Mouse (Mus musculus): ENCODE results near the gene Eif4ebp2.
"Not testable (repeated sequence)": the region's sequence is repeated elsewhere in the genome, so short reads cannot be mapped to it uniquely, and the experiment has no call there.

Eif4ebp2 gene

DNA sequence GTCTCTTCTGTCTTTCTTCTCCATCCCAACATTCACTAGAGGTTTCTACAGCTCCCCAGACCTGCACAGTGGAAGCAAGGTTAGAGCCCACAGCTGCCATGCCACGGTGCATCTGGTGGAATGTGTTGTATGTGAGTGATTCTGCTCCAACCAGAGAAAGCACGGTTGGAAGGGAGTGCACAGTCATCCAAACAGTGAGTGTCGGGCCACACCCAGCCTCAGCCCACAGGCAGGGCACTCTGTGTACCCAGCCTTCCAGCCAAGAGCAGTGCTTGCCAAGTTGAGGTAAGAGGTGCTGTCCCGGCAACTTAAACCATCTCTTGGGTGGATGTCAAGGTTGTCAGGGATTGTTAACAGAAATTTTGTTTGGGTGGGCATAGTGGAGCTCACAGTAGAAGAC is 12.5 kb upstream of the Eif4ebp2 start:
- peak; percentile 71 for DNase-seq

DNA sequence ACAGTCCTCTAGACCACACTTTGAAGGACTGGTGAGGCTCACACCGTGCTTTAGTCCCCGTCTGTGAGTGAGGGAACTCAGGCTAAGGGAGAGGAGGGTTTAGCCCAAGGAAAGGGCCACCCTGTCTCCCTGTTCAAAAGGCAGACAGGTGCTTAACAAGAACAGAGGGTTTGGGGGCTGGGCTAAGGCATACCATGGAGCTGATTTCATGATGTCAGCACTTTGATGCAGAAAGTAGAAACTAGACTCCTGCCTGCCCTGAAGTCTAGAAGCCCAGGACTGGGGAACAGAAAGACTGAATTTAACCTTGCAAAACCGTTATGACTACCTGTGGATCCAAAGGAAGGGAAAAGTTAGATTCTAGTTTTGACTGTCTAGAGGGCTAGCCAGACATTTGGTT is 4.7 kb upstream of the Eif4ebp2 start:
- no peak for DNase-seq

DNA sequence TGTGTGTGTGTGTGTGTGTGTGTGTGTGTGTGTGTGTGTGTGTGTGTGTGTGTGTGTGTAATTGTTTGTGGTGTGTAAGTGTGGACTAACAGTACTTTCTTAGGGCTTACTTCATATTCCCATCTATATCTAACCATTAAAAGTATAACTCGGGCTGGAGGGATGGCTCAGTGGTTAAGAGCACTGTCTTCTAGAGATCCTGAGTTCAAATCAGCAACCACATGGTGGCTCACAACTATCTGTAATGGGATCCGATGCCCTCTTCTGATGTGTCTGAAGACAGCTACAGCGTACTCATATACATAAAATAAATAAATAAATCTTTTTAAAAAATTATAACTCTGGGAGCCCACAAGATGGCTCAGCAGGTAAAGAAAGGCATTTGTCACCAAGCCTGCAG is 710 bp upstream of the Eif4ebp2 start:
- DNase-seq = not testable (repeated sequence)

DNA sequence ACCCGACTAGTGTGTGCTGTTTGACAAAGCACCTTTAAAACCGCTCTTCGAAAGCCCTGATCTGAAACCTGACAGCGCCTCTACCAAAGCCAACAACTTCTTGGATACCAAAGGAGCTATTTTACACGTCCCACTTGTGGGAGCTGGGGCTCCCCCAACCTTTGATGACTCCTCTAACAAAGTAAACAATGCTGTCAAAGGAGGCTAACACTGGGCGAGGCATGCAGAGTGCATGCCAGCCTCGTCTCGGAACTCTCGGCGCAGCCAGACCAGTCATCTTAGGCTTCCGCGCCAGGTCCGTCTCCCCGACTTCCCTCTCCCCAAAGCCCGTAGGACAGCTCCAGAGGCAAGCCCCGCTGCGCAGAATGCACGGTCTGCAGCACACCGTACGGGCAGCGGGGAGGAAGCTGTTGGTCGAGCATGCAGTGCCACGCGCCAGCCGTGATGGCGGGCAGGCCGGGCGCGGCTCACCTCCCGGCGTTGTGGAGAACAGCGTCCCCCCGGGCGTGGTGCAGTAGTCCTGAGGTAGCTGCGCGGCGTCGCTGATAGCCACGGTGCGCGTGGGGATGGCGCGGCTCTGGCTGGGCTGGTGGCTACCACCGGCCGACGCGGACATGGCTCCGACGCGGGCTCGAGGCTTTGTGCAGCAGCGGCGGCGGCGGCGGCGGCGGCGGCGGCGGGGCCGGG is 387 bp downstream of the Eif4ebp2 start:
- DNase-seq = peak; percentile 63

DNA sequence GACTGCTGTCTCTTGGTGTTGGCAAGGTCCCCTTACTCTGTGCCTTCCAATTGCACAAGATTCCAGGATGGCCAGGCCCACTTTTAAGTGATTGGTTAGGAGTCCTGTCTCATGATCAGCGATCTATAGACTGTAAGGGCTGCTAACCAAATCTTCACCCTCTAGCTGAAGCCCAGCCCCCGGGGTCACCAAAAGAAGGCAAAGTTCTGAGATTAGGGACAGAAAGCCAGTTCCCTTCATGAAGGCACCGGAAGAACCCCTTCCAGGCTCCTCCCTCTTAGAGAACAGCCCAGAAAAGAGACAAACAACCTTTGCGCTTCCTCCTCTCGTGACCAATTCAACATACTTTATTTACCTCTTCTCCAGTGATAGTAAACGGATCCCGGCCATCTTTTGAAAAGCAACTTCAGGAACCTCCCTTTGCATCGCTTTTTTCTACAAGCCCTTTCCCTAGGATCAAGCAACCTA is 964 bp downstream of the Eif4ebp2 start:
- peak; percentile 69 for DNase-seq

DNA sequence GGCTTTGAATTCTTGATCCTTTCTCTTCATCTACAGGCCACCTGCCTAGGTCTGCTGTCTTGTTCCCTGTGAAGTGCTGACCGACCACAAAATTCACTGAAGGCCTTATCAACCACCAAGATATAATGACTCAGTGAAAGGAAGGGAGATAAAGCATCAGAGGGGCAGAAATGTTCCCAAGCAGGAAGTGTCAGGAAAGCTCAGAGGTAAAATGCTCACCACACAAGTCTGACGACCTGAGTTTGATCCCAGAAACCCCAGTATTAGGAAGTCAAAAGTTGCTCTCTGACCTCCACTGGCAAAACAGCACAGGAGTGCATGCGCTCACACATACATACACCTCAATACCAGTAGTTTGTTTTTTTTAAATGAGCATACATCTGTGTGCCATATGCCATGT is 3.6 kb downstream of the Eif4ebp2 start:
- DNase-seq = no peak

DNA sequence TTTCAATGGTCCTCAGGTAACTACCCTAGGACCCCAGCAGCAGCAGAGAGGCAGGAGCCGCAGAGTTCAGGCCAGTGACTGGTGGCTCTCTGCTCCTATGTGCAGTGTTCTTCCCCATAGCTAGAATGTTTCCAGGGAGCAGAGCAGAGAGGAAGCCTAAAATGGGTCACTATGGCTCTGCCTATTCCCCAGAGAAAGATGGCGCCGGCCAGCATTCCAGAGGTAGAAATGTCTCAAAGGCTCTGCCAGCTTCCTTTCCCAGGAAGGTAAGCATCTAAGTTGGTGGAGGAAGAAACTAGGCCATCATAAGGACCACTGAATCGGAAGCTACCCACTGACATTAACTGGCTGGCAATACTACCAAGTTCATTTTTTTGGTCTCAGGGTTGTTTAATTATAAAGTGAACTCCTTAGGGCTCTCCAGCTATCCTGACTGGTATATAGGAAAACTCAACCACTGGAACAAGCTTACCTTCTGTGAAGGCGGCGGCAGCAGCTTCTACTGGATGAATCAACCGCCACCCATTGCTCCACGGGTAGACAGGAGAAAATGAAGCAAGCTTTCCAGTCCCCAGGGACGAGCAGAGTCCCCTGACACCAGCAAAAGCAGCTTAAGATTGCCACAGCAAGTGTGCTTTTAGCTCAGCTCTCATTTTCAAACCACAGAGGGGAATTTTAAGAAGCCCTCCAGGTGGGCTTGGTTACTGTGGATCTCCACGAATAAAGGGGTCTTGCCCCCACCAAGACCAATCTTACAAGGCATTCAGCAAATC is 4.7 kb downstream of the Eif4ebp2 start:
- no peak for DNase-seq

DNA sequence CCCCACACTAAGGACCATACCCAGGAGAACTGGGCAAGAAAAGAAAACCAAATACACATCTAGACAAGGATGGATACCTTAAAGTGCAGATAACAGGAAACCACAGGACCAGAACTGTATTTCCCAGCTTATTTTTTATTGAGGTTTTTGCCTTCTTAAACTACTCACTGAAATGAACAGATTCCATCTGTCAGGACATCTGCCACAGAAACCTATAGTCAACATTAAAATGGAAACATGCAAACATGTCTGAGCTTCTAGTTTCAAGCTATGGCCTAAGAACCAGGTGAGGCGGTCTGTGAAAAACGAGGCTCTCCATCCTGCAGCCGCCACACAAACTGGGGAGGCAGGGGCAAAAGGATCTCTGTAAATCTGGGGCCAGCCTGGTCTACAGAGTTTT is 7.4 kb downstream of the Eif4ebp2 start:
- DNase-seq = no peak

DNA sequence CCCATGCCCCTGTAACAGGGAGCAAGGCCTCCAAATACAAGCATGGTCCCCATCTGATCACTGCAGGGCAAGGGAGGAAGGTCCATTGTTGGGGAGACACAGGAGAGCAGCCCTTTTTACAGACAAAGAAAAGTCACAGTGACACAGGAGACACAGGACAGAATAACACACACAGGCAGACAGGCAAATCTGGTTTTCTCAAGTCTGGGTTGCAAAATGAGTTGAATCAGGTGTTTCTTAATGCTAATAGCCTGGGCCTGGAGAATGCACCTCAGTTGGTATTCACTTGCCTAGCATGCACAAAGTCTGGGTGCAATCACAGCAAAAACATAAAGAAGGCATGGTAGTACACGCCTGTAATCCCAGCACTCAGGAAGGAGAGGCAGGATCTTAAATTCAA is 8.6 kb downstream of the Eif4ebp2 start:
- DNase-seq = no peak

DNA sequence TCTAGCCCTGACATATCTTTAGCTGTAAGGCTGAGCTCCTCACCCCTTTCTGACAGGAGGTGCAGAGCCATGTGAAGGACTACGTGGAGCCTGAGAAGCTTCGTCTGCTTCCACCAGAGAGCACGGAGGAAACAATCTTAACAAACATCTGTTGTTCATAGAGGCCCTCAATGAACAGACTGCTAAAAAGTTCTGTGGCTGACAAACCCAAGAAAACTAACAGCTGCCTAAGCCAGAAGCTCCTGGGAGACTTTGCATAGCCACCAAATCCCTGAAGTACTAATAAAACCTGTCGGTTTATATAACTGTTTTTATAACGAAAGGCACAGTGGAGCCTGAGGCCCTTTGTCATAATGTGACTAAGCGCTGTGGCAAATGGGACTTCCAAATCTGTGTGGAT is 9.0 kb downstream of the Eif4ebp2 start:
- no peak for DNase-seq

DNA sequence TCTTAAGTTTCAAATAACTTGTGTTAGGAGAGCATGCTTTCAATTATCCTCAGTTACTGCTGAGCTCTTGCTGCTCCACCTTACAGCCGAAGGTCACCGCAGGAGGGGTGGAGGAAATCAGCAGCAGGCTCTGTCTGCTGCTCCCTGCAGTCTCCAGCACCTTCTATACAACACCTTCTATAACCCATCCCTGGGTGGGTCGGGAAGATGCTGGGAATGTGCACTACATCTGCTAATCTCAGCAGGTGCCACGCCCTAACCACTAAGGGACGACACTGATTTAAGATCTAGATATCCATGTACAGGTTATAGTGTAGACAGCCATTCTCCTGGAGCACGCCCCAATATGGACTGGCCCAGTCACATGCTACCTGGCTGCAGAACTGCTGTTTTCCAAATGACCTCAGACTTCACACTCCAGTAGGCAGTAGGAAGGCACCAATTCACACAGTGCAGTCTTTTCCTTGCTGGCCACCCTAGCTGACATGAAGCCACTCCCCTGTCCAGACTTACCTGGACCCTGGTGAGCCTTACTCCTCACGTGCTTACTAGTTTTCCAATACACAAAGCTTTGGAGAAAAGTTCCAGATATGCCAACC is 12.2 kb downstream of the Eif4ebp2 start:
- DNase-seq = no peak

DNA sequence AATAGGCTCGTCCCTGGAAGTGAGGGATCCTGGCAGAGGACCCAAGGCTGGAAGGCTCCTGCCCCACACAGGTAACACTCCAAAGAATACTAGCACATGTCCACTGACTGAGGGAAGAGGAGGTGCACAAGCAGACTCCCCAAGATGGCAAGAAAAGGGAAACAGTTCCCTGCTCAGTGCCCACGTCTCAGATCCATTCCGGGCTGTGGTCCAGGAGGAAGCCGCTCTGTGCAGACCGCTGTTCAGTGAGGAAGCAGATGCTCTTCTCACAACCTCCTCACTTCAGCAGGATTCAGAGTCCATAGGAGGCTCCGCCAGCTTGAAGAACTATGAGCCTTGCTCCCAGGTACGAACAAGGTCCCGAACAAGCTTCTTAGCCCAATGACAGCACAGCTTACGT is 21.1 kb downstream of the Eif4ebp2 start:
- DNase-seq = no peak

DNA sequence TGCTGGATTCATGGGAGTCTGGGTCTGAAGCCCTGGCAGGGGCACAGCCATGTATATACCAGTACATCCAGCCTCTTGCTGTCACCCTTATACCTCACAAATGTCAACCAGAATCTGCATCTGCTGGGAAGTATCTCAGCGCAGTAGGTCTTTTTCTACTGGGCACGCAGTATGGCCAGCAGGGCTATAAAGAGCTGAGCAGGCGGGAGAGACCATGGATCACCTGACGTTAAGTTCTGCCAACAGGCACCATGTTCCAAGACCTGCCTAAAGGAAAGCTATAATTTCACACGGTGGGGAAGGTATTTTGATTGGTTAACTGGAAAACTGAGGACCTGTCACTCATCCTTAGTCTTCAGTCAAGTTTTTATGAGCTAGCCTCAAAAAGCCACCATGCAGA is 23.4 kb downstream of the Eif4ebp2 start:
- no peak for DNase-seq

DNA sequence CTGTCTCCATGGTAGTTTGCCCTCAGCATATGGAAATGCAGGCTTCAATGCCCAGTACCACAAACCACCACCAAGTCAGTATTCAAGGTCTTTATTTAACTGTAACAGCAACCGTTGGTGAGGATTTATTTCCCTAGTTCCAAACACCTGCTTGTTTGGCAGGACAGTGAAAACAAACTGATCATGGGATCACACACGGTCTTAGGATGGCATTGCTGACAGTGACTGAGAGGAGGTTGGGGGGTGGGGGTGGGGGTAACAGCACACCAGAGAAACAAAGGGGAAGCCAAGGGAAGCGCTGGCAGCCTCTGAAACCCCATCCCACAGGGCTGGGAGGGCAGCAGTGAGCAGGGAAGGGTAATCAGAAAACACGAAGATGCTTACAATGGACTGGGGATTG is 24.0 kb downstream of the Eif4ebp2 start:
- DNase-seq = no peak

DNA sequence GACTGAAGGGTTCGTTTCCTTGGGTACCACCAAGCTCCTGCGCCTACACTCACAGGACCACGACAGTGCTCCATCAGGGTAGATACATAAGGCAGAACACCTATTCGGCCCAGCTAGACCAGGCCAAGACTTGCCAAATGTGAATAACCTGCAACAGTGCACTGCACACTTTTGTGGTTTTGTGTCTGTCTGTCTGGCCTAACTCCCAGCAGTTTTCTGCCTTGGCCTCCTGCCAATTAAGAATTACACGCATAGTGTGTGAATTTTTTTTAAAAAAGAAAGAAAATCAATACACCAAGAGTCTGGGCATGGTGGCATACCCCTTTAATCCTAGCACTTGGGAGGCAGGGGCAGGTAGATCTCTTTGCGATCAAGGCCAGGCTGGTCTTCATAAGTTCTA is 24.5 kb downstream of the Eif4ebp2 start:
- DNase-seq = no peak

DNA sequence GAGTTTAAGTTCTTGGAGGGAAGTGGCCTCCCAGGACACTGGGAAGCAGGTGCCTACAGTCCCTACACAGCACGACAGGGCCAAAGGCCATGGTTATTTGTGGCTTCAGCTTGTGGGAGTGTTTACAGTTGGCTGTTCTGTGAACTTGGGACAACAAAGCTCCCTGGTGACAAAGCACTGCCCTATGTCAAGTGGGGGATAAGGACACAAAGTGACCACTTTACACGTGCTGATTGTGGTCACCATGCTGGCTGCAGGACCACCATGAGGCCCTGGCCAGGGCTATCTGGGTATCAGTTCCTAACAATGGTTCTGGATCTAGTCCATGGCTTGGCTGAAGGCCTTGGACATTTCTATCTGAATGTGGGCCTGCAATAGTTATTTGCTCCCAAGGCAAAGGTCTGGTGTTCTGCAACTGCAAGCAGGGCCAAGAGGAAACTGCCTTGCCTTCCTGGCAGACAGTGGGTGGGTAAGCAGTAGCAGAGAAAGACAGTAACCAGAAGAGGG is 26.2 kb downstream of the Eif4ebp2 start:
- no peak for DNase-seq

DNA sequence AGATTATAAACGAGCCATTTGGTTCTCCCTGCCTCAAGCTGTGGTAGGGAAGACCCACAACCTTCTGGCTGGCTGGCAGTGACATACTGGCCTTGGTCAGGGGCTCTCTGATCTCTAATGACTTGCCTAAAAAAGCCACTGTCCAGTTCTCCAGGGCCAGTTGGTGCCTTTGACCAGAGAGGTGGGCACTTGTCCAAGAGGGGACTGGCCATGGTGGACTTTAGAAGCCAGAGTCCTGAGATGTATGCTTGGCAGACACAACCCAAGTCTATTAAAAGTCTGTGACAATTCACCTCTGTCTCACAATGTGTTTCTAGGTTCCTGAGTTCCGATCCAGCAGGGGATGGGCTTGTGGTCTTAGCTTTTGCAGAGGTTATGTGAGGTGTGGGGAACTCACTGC is 27.4 kb downstream of the Eif4ebp2 start:
- no peak for DNase-seq

DNA sequence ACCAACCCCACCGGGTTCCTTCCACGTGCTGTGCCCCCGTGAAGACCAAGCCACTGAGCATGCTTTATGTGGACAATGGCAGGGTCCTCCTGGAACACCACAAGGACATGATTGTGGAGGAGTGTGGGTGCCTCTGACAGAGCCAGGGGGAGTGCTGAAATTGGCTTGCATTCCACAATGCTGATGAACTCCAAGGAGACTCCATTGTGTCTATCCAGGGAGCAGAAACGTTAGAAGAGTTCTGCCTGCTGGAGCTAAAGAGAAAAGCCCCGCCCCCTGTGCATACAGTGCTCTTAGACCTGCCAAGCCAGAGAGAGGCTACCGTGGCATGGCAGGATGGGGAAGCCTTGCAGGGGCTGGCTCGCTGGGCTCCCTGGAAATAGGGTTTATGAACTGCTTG is 28.0 kb downstream of the Eif4ebp2 start:
- no peak for DNase-seq

DNA sequence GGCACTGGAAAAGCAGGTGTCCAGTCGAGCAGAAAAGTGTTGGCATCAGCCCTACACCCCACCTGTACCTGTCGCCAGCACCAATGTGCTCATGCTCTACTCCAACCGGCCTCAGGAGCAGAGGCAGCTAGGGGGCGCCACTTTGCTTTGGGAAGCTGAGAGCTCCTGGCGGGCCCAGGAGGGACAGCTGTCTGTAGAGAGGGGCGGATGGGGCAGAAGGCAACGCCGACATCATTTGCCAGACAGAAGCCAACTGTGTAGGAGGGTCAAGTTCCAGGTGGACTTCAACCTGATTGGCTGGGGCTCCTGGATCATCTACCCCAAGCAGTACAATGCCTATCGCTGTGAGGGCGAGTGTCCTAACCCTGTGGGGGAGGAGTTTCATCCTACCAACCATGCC is 29.2 kb downstream of the Eif4ebp2 start:
- peak; percentile 64 for DNase-seq

DNA sequence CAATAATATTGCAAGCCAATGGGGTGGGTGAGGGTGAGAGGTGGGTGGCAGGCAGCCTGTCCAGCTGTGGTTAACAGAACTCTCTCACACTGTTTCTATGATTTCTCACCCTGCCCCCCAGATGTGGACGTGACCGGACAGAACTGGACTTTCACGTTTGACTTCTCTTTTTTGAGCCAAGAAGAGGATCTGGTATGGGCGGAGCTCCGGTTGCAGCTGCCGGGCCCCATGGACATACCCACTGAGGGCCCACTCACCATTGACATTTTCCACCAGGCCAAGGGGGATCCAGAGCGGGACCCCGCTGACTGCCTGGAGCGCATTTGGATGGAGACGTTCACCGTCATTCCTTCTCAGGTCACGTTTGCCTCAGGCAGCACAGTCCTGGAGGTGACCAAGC is 29.6 kb downstream of the Eif4ebp2 start:
- no peak for DNase-seq

DNA sequence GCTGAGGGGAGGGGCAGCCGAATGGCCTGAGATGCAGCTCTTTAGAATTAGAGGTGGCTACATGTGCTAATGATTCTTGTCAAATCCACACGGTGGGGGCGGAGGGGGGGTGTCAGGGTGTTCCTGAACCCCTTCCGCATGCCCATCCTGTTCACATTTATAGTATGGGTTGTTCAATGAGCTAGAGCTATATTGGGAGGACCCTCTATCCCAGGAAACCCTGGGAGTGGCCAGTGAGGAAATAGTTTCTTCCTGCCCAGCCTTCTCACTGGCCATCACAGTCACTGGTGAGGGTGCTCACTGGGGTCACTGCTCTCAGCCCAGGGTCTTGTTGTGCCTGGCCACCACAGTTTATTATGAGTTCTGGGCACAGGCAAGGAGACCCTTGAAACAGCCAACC is 32.5 kb downstream of the Eif4ebp2 start:
- DNase-seq = no peak

DNA sequence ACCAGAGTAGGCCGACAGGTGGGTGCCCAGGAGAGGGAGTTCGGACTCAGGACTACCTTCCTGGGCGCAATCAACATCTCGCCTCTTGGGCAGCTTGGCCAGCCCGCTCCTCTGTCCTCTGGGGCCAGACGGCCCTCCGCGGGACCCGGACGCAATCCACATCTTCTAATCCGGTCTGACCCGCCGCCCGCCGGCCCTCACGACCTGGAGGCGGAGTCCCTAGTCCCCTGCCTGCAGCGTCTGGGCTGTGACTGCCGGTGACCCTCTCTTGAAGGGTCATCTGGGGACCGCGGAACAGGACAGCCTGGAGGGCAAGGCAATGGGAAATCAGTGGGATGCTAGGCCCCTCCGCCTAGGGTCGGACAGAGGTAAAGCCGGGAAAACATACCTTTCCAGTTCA is 33.3 kb downstream of the Eif4ebp2 start:
- DNase-seq = no peak

DNA sequence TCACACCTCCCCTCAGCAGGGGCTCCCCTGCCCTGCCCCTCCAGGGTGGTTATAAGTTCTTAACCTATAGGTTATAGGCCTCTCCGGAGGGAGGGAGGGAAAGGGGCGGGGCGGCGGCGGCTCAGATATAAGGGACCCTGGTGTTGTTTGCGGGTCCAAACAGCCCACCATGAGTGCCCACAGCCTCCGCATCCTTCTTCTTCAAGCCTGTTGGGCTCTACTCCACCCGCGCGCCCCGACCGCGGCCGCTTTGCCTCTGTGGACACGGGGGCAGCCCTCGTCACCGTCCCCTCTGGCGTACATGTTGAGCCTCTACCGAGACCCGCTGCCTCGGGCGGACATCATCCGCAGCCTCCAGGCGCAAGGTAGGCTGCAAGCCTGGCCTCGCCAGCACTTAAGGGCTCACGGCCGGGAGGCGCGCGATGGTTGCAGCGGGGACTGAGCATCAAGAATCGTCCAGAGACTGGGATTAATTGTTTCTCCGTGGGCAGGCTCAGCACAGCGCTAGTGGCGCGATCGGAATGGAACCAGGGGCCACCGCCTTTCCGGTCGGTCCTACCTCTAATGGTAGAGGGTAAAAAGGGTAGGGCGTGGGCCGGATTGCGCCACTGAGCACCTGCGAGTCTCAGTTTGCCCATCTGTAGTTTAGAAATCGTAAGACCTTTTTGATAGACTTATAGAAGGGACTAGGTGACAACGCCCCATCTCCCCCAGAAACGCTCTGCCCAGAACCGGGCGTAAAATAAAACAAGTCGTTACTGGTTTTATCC is 34.1 kb downstream of the Eif4ebp2 start:
- DNase-seq = no peak

Measured in liver (tissue).